Mouse (Mus musculus): ENCODE results near the gene Numbl.

DNA sequence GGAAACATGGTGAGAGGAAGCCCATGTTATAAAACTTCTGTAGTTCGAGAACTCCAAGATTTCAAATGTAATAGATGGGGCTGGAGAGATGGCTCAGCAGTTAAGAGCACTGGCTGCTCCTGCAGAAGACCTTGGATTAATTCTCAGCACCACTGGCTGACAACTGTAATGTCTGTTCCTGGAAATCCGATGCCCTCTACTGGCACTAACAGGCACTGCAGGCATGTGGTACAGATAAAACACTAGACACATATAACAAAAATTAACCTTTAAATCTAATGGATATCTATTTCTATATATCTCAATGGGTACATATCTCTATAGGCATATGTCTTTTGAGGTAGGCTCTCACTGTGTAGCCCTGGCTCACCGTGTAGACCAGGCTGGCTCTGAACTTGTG is 56.2 kb downstream of the Numbl start:
- TF ChIP-seq CTCF (IDR thresholded peaks at IDR 0.05) (no peak), EP300 (IDR thresholded peaks at IDR 0.05) (no peak)

Measured in lung, postnatal 0 days (tissue).